Mouse (Mus musculus): ENCODE results near the gene Gria4. TPM values are rescaled to one million over a fixed set of nuclear protein-coding genes. Genes with fewer than 3 reads are reported as not detected.

The Gria4 gene
- polyA plus RNA-seq, 1 experiment from 2014 or later, result 0.06 TPM

DNA sequence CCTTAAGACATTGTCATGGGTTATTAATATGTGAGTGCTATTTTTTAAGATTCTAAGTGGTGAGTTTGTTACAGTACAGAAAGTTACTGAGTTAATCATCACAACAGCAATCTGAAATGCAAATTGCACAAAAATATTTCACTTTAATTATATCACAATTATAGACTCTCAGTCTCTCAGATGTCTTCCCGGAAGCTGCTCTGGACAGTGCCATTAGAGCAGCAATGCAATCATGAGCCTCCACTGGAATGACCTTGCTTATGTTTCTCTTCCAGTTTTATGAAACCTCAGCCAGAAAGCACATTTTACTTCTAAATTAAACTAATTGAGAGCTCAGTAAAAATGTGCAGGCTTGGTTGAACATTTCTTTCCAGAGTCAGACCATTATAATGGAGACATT is 116.9 kb downstream of the Gria4 start:
- Histone ChIP-seq H3K9ac (no peak overlapping the region), H3K4me3 (replicated peaks) (no peak overlapping the region), H3K36me3 (no peaks in the 10 kb centered on the region), H3K27ac (no peak overlapping the region), H3K9me3 (replicated peaks) (no peaks in the 10 kb centered on the region), H3K4me1 (replicated peaks) (no peaks in the 10 kb centered on the region), H3K4me2 (no peak overlapping the region), H3K27me3 (no peaks in the 10 kb centered on the region)
- 71% methylated on average over 1 of the region's 1 CpGs for WGBS (ENCODE audit: insufficient replicate concordance)
- DNase-seq, result no peak
- ATAC-seq (ENCODE audit: low read depth), result no peak

- no peaks in the 10 kb centered on the region for H3K9me3 ChIP-seq (replicated peaks)
- no peak overlapping the region for H3K4me2 ChIP-seq
- DNase-seq (no peak), ATAC-seq (ENCODE audit: low read depth) (no peak)
- WGBS (ENCODE audit: insufficient replicate concordance), result 50% methylated on average over 2 of the region's 2 CpGs
- H3K4me3 ChIP-seq (replicated peaks), result no peak overlapping the region
- H3K27me3 ChIP-seq, result no peaks in the 10 kb centered on the region
- no peak overlapping the region for H3K9ac ChIP-seq
- no peak overlapping the region for H3K27ac ChIP-seq
- H3K4me1 ChIP-seq (replicated peaks), result no peaks in the 10 kb centered on the region
- H3K36me3 ChIP-seq, result no peaks in the 10 kb centered on the region
Observed at GRCm38 (mm10) chr9:4665691-4666090, 130.3 kb downstream of the Gria4 start.

- Histone ChIP-seq H3K27me3 (no peaks in the 10 kb centered on the region), H3K9ac (no peak overlapping the region), H3K27ac (no peak overlapping the region), H3K36me3 (no peaks in the 10 kb centered on the region), H3K4me1 (replicated peaks) (no peaks in the 10 kb centered on the region), H3K4me2 (no peak overlapping the region), H3K9me3 (replicated peaks) (no peaks in the 10 kb centered on the region), H3K4me3 (replicated peaks) (no peak overlapping the region)
- WGBS (ENCODE audit: insufficient replicate concordance), result 39% methylated on average over 1 of the region's 1 CpGs
- ATAC-seq (ENCODE audit: low read depth) (no peak), DNase-seq (no peak)
Observed at GRCm38 (mm10) chr9:4662421-4662820, 133.6 kb downstream of the Gria4 start.

- no peak overlapping the region for H3K9ac ChIP-seq
- no peak overlapping the region for H3K4me2 ChIP-seq
- DNase-seq (no peak), ATAC-seq (ENCODE audit: low read depth) (no peak)
- no peaks in the 10 kb centered on the region for H3K9me3 ChIP-seq (replicated peaks)
- H3K27ac ChIP-seq, result no peak overlapping the region
- no peaks in the 10 kb centered on the region for H3K36me3 ChIP-seq
- no peak overlapping the region for H3K4me3 ChIP-seq (replicated peaks)
- no peaks in the 10 kb centered on the region for H3K27me3 ChIP-seq
- H3K4me1 ChIP-seq (replicated peaks), result no peaks in the 10 kb centered on the region
Observed at GRCm38 (mm10) chr9:4658951-4659350, 137.1 kb downstream of the Gria4 start.

DNA sequence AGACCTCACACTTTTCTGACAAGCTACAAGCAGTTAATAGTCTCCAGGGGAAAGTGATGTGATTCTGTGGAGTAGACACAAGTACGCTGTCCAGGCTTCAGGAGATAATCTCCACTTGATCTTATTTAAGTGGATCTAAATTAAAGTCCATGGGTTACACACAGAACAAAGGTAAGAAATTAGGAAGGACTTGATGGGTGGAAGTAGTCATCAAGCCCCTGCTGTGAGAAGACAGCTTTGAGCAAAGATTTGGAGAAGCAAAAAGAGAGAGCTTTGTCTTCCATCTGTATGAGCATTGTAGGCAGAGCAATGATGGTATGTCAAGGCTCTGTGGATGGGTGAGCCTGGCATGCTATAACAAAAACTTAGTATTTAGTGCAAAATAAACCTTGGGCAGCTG is 141.7 kb downstream of the Gria4 start:
- no peak for ATAC-seq (ENCODE audit: low read depth)
- Histone ChIP-seq H3K4me1 (replicated peaks) (no peaks in the 10 kb centered on the region), H3K27ac (no peak overlapping the region), H3K9ac (no peak overlapping the region), H3K36me3 (no peaks in the 10 kb centered on the region), H3K4me2 (no peak overlapping the region), H3K9me3 (replicated peaks) (no peaks in the 10 kb centered on the region), H3K27me3 (no peaks in the 10 kb centered on the region), H3K4me3 (replicated peaks) (no peak overlapping the region)
- 54% methylated on average over 1 of the region's 1 CpGs for WGBS (ENCODE audit: insufficient replicate concordance)
- DNase-seq, result no peak

GRCm38 (mm10) chr9:4639192-4639900 is 156.7 kb downstream of the Gria4 start:
- Histone ChIP-seq H3K9ac (no peak overlapping the region), H3K27me3 (no peaks in the 10 kb centered on the region), H3K4me1 (replicated peaks) (no peaks in the 10 kb centered on the region), H3K4me3 (replicated peaks) (no peak overlapping the region), H3K27ac (no peak overlapping the region), H3K36me3 (no peaks in the 10 kb centered on the region), H3K4me2 (no peak overlapping the region), H3K9me3 (replicated peaks) (no peaks in the 10 kb centered on the region)
- no peak for ATAC-seq (ENCODE audit: low read depth)
- DNase-seq, result no peak
- 37% methylated on average over 2 of the region's 2 CpGs for WGBS (ENCODE audit: insufficient replicate concordance)

DNA sequence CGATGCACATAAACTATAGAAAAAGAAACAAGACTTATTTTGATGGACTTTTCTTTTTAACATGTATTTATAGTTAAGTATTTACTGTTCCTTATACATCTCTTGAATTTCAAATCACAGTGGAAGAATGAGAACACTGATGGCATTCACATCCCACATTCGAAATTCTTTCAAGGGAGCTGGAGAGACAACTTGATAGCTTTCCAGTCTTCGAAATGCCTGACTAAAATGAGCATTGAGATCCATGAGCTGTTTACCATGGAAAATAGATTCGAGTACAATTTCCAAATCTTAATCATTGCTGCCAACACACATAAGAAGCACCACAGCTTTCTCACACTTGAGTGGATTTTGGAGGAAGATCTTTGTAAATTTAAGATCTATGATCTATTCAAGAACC is 164.1 kb downstream of the Gria4 start:
- H3K27ac ChIP-seq, result no peak overlapping the region
- no peaks in the 10 kb centered on the region for H3K9me3 ChIP-seq (replicated peaks)
- H3K4me1 ChIP-seq (replicated peaks), result no peaks in the 10 kb centered on the region
- H3K27me3 ChIP-seq, result no peaks in the 10 kb centered on the region
- no peak for ATAC-seq (ENCODE audit: low read depth)
- no peak overlapping the region for H3K4me3 ChIP-seq (replicated peaks)
- no peak overlapping the region for H3K9ac ChIP-seq
- 39% methylated on average over 4 of the region's 4 CpGs for WGBS (ENCODE audit: insufficient replicate concordance)
- H3K36me3 ChIP-seq, result no peaks in the 10 kb centered on the region
- no peak for DNase-seq
- H3K4me2 ChIP-seq, result no peak overlapping the region

GRCm38 (mm10) chr9:4615286-4615685 is 180.7 kb downstream of the Gria4 start:
- H3K9ac ChIP-seq, result no peak overlapping the region
- H3K4me1 ChIP-seq (replicated peaks), result no peaks in the 10 kb centered on the region
- H3K4me3 ChIP-seq (replicated peaks), result no peak overlapping the region

GRCm38 (mm10) chr9:4605354-4605753 is 190.7 kb downstream of the Gria4 start:
- H3K4me1 ChIP-seq (replicated peaks), result no peaks in the 10 kb centered on the region
- WGBS (ENCODE audit: insufficient replicate concordance), result 66% methylated on average over 3 of the region's 3 CpGs
- no peak overlapping the region for H3K4me3 ChIP-seq (replicated peaks)
- no peak for DNase-seq
- H3K27ac ChIP-seq, result no peak overlapping the region
- no peaks in the 10 kb centered on the region for H3K36me3 ChIP-seq
- H3K9me3 ChIP-seq (replicated peaks), result no peaks in the 10 kb centered on the region
- no peak overlapping the region for H3K4me2 ChIP-seq
- no peak for ATAC-seq (ENCODE audit: low read depth)
- no peaks in the 10 kb centered on the region for H3K27me3 ChIP-seq
- H3K9ac ChIP-seq, result no peak overlapping the region

More at GRCm38 (mm10) chr9:4615286-4615685, 180.7 kb downstream of the Gria4 start:
- H3K27ac ChIP-seq, result no peak overlapping the region
- H3K36me3 ChIP-seq, result no peaks in the 10 kb centered on the region
- DNase-seq (no peak), ATAC-seq (ENCODE audit: low read depth) (no peak)
- no peaks in the 10 kb centered on the region for H3K9me3 ChIP-seq (replicated peaks)
- H3K27me3 ChIP-seq, result no peaks in the 10 kb centered on the region
- H3K4me2 ChIP-seq, result no peak overlapping the region

GRCm38 (mm10) chr9:4604236-4604635 is 191.8 kb downstream of the Gria4 start:
- ATAC-seq (ENCODE audit: low read depth) (no peak), DNase-seq (no peak)
- H3K4me1 ChIP-seq (replicated peaks), result no peaks in the 10 kb centered on the region
- no peak overlapping the region for H3K9ac ChIP-seq
- no peak overlapping the region for H3K27ac ChIP-seq
- no peaks in the 10 kb centered on the region for H3K9me3 ChIP-seq (replicated peaks)
- H3K36me3 ChIP-seq, result no peaks in the 10 kb centered on the region
- H3K27me3 ChIP-seq, result no peaks in the 10 kb centered on the region
- no peak overlapping the region for H3K4me3 ChIP-seq (replicated peaks)
- no peak overlapping the region for H3K4me2 ChIP-seq

DNA sequence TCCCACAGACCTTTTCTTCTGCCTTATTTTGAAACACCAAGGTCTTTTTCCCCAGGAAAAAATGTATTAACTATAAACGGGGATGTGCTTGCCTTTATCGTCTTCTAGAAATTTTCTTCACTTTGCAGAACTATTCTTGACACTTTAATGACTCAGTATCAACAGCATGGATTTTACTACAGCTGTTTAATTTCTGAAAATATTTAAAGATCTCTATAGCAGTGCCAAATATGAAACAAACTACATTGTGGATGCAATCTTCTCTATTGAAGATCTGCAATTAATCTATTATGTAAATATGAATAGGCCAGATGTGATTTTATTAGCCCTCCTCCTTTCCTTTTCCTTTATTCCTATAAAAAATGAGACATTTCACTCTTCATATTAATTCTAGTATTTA is 194.2 kb downstream of the Gria4 start:
- no peak overlapping the region for H3K4me3 ChIP-seq (replicated peaks)
- no peaks in the 10 kb centered on the region for H3K4me1 ChIP-seq (replicated peaks)
- no peak overlapping the region for H3K4me2 ChIP-seq
- no peak overlapping the region for H3K27ac ChIP-seq
- no peak for DNase-seq
- H3K9ac ChIP-seq, result no peak overlapping the region
- ATAC-seq (ENCODE audit: low read depth), result no peak
- no peaks in the 10 kb centered on the region for H3K27me3 ChIP-seq
- no peaks in the 10 kb centered on the region for H3K36me3 ChIP-seq
- no peaks in the 10 kb centered on the region for H3K9me3 ChIP-seq (replicated peaks)
- WGBS (ENCODE audit: insufficient replicate concordance), result 57% methylated on average over 2 of the region's 2 CpGs

- H3K4me3 ChIP-seq (replicated peaks), result no peak overlapping the region
- 61% methylated on average over 5 of the region's 5 CpGs for WGBS (ENCODE audit: insufficient replicate concordance)
- no peak overlapping the region for H3K27ac ChIP-seq
- H3K9ac ChIP-seq, result no peak overlapping the region
- no peaks in the 10 kb centered on the region for H3K4me1 ChIP-seq (replicated peaks)
- no peak for ATAC-seq (ENCODE audit: low read depth)
- no peaks in the 10 kb centered on the region for H3K27me3 ChIP-seq
- no peak overlapping the region for H3K4me2 ChIP-seq
- no peak for DNase-seq
- H3K9me3 ChIP-seq (replicated peaks), result no peaks in the 10 kb centered on the region
- H3K36me3 ChIP-seq, result no peaks in the 10 kb centered on the region
Observed at GRCm38 (mm10) chr9:4573596-4573995, 222.4 kb downstream of the Gria4 start.
